Mouse (Mus musculus) ES-E14 (cell line): ENCODE data around the gene Mnat1. TPM values are rescaled to one million over a fixed set of nuclear protein-coding genes. Genes with fewer than 3 reads are reported as not detected.

Experiments used
- DNase-seq: peaks from one replicate; pipeline ENCODE4 v3.0.0-alpha.2; 2013; ENCODE audit warnings: low read depth, low spot score
- H3K27ac ChIP-seq: 2 replicates; pipeline ENCODE4 v1.5.1; 2012; ENCODE audit warnings: low read depth, mild to moderate bottlenecking, low read length, moderate library complexity, mixed read lengths; ENCODE audit not compliant: poor library complexity, insufficient read depth, severe bottlenecking
- H3K36me3 ChIP-seq: 2 replicates; pipeline ENCODE4 v1.6.1; 2012; ENCODE audit warnings: mild to moderate bottlenecking, low read length, moderate library complexity, mixed read lengths; ENCODE audit not compliant: control insufficient read depth, poor library complexity, insufficient read depth, severe bottlenecking
- H3K4me1 ChIP-seq, 2 experiments: fragments of 150-350 bp in 1 of 2; sonication (generic) in 1 of 2; 2 replicates each; pipeline ENCODE4 v1.6.1; 2012; ENCODE audit warnings: low read length in 2 of 2, mild to moderate bottlenecking in 1 of 2, mixed read lengths in 1 of 2; ENCODE audit not compliant: control insufficient read depth in 2 of 2, insufficient read depth in 2 of 2, poor library complexity in 1 of 2
- H3K4me3 ChIP-seq, 2 experiments: fragments of 150-350 bp in 1 of 2; sonication (generic) in 1 of 2; 2 replicates each; pipeline ENCODE4 v1.5.1; 2012; ENCODE audit warnings: low read length in 2 of 2, low read depth in 1 of 2, mild to moderate bottlenecking in 1 of 2, mixed read lengths in 1 of 2; ENCODE audit not compliant: insufficient read depth in 1 of 2, poor library complexity in 1 of 2, severe bottlenecking in 1 of 2
- H3K9ac ChIP-seq: 2 replicates; pipeline ENCODE4 v1.6.1; 2012; ENCODE audit warnings: low read depth, mild to moderate bottlenecking, low read length, mixed read lengths; ENCODE audit not compliant: poor library complexity, insufficient read depth, severe bottlenecking
- H3K9me3 ChIP-seq: fragments of 150-350 bp; sonication (generic); 2 replicates; pipeline ENCODE4 v1.6.1; 2012; ENCODE audit warnings: low read depth, mild to moderate bottlenecking, low read length; ENCODE audit not compliant: control insufficient read depth, insufficient read depth
- CHD2 ChIP-seq: IDR thresholded peaks from 2 replicates; pipeline ENCODE4 v1.6.1; 2014; ENCODE audit warnings: mild to moderate bottlenecking, low read depth, low read length, inconsistent platforms
- HCFC1 ChIP-seq: IDR thresholded peaks from 2 replicates; pipeline ENCODE4 v1.6.1; 2012; ENCODE audit warnings: low read length, inconsistent platforms, borderline replicate concordance; ENCODE audit not compliant: insufficient read depth
- MAFK ChIP-seq: IDR thresholded peaks from 2 replicates; pipeline ENCODE4 v1.6.1; 2014; ENCODE audit warnings: mild to moderate bottlenecking, low read depth, low read length, inconsistent platforms; ENCODE audit not compliant: insufficient read depth
- ZC3H11A ChIP-seq: IDR thresholded peaks from 2 replicates; pipeline ENCODE4 v1.6.1; 2012; ENCODE audit warnings: low read depth, mild to moderate bottlenecking, inconsistent platforms, low read length, borderline replicate concordance
- ZNF384 ChIP-seq: IDR thresholded peaks from 2 replicates; pipeline ENCODE4 v1.6.1; 2012; ENCODE audit warnings: low read depth, low read length, inconsistent platforms
- in situ Hi-C, 2 experiments: fragments of 600-800 bp; cut with MboI; formaldehyde crosslinking; loops; one replicate each; pipeline ENCODE4 v1.15.1; 2025; ENCODE audit warnings: low sequenced_read_pairs in 2 of 2, inconsistent platforms in 1 of 2; ENCODE audit not compliant: unreplicated experiment in 2 of 2
- total RNA-seq: library from RNA; depleted of rRNA; stranded (reverse); fragments of 300-350 nt; gene quantifications from 2 replicates; pipeline ENCODE4 v1.2.3, GENCODE M21; 2012

Mnat1 gene
- total RNA-seq, 1 experiment = 41.2 TPM

- in situ Hi-C loops = no loop called here
- Histone ChIP-seq H3K9ac (no peak overlapping the region), H3K27ac (no peak overlapping the region), H3K9me3 (no peaks in the 10 kb centered on the region), H3K4me3 (no peak overlapping the region), H3K36me3 (peaks cover 2% of the 10 kb centered on the region; the same call in 1 of the 2 replicates), H3K4me1 (0 out of 4 replicates have a peak, but pooled peaks cover 0 to 2% of the 10 kb centered on the region in 2 experiments)
- no peak for TF ChIP-seq CHD2
- no peak for TF ChIP-seq ZNF384
- no peak for TF ChIP-seq MAFK
- no peak for TF ChIP-seq HCFC1
- TF ChIP-seq ZC3H11A = no peak
- DNase-seq = no peak
Measured at GRCm38 (mm10) chr12:73207461-73207860, 83.9 kb downstream of the Mnat1 start.

- Histone ChIP-seq H3K36me3 (no peaks in the 10 kb centered on the region), H3K9ac (no peak overlapping the region), H3K4me1 (0 out of 4 replicates have a peak, but pooled peaks cover 0 to 2% of the 10 kb centered on the region in 2 experiments), H3K4me3 (no peak overlapping the region), H3K27ac (no peak overlapping the region), H3K9me3 (no peaks in the 10 kb centered on the region)
- TF ChIP-seq HCFC1 (no peak), ZC3H11A (no peak), CHD2 (no peak), ZNF384 (no peak), MAFK (no peak)
- in situ Hi-C loops = no loop called here
- DNase-seq = no peak
Measured at GRCm38 (mm10) chr12:73208518-73208917, 85.0 kb downstream of the Mnat1 start.

DNA sequence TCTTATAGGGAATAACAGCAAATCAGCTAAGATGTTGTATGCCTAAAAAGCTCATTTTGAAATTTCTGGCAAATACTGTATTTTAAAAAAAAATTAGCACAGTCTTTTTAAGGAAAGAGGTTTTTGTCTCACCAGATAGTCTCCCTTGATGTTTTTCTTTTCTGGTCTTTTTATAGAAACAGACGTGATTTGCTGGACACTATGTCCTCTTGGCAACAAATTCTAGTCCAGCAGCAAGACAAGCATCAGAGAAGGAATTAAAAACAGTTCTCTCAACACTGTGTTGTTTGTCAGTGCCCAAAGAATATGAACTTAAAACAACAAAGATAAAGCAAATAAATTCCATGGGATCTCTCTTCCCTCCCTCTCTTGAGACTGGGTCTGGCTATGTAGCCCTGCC lies 85.6 kb downstream of the Mnat1 start:
- Histone ChIP-seq H3K36me3 (no peaks in the 10 kb centered on the region), H3K9ac (no peak overlapping the region), H3K27ac (no peak overlapping the region), H3K9me3 (no peaks in the 10 kb centered on the region), H3K4me3 (no peak overlapping the region), H3K4me1 (0 out of 4 replicates have a peak, but pooled peaks cover 0 to 2% of the 10 kb centered on the region in 2 experiments)
- in situ Hi-C loops = no loop called here
- no peak for DNase-seq
- no peak for TF ChIP-seq HCFC1
- no peak for TF ChIP-seq ZC3H11A
- TF ChIP-seq MAFK = no peak

- Histone ChIP-seq H3K4me3 (no peak overlapping the region), H3K9me3 (no peaks in the 10 kb centered on the region), H3K9ac (no peak overlapping the region), H3K4me1 (0 out of 4 replicates have a peak, but pooled peaks cover 0 to 2% of the 10 kb centered on the region in 2 experiments), H3K27ac (no peak overlapping the region), H3K36me3 (no peaks in the 10 kb centered on the region)
- TF ChIP-seq CHD2 (no peak), ZC3H11A (no peak), MAFK (no peak), HCFC1 (no peak), ZNF384 (no peak)
- no peak for DNase-seq
- in situ Hi-C loops = no loop called here
Measured at GRCm38 (mm10) chr12:73210454-73210853, 86.9 kb downstream of the Mnat1 start.

DNA sequence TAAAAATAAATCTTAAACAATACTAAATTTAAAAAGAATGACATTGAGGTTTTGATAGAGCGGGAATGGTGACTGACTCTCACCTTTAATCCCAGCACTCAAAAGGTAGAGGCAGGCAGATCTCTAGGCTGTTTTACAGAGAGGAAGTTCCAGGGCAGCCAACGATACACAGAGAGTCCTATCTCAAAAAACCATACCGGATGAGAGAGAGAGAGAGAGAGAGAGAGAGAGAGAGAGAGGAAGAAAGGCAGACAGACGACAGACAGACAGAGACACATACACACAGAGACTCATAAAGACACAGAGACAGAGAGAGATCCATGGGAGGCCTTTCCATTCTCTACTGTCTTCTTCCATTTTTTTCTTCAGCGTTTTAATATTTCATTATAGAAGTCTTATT lies 92.3 kb downstream of the Mnat1 start:
- in situ Hi-C loops = no loop called here
- Histone ChIP-seq H3K27ac (no peak overlapping the region), H3K36me3 (peaks cover 3% of the 10 kb centered on the region), H3K9ac (no peak overlapping the region), H3K9me3 (no peaks in the 10 kb centered on the region), H3K4me3 (no peak overlapping the region), H3K4me1 (0 out of 4 replicates have a peak, but pooled peaks cover 0 to 2% of the 10 kb centered on the region in 2 experiments)
- DNase-seq = no peak
- TF ChIP-seq ZNF384 (no peak), CHD2 (no peak), ZC3H11A (no peak), HCFC1 (no peak)
